Mouse (Mus musculus): ENCODE results near the gene Sesn1. TPM values are rescaled to one million over a fixed set of nuclear protein-coding genes. Genes with fewer than 3 reads are reported as not detected.

Sesn1 gene
- total and polyA plus RNA-seq, 2 experiments from 2014 or later, result 35.9 to 43.9 TPM

DNA sequence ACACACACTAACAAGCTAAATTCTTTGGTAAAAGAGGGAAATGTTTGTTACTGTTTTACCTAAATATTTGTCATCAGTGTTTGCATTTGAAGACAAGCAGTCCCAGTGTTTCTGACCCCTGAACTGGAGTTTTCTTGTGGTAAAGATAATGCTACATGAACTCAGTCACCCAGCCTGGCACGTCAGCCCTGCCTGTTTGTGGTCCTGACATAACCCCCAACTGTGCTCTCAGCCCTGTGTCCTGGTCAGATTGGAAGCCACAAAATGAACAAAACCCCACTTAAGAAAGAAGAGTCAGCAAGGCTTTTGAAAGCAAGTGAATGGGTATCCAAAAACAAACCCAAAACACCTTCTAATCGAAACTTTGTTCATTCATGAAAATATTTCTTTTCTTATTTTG, 53.3 kb downstream of the Sesn1 start:
- Histone ChIP-seq H3K9me3 (ENCODE audit: low read length) (no peaks in the 10 kb centered on the region), H3K4me1 (ENCODE audit: insufficient read depth, low read length) (no peaks in the 10 kb centered on the region), H3K9ac (replicated peaks; ENCODE audit: low read length) (no peak overlapping the region), H3K4me3 (ENCODE audit: low read length) (no peak overlapping the region), H3K27ac (no peak overlapping the region), H3K27me3 (ENCODE audit: insufficient read depth, low read length) (no peaks in the 10 kb centered on the region), H3K4me2 (ENCODE audit: low read depth, low read length) (no peak overlapping the region), H3K36me3 (ENCODE audit: insufficient read depth, low read length) (no peaks in the 10 kb centered on the region)
- ATAC-seq (no peak), DNase-seq (ENCODE audit: low spot score) (no peak)
- 57% methylated on average over 2 of the region's 2 CpGs for WGBS
- TF ChIP-seq CTCF (IDR thresholded peaks at IDR 0.05; ENCODE audit: low read depth), result no peak

DNA sequence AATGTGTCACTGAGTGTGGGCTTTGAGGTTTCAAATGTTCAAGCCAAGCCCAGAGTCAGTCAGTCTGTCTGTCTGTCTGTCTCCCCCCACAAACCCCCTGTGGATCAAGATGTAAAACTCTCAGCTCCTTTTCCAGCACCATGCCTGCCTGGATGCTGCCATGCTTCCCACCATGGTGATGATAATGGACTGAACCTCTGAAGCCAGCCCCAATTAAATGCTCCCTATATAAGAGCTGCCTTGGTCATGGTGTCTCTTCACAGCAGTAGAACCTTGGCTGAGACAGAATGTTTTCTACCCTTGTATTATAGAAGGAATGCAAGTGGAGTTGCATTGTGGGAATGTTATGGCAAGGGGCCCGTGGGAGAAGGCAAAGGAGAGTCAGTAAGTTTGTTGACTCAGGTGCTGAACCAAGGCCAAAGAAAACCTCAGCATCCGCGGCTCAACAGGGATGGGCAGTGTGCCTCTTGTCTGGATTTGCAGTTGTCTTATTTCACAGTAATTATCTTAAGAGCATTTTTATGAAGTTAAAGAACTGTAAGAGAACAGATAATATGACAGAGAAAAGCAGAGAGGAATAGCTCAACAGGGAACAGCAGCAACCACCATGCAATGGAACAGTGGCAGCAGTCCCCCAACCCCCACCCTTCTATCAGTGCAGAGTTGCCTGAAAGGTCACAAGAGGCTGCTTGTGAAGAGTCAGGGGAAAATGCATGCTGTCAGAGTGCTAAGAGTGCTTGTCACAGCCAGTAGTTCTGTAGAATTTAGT, 56.5 kb downstream of the Sesn1 start:
- Histone ChIP-seq H3K4me1 (ENCODE audit: insufficient read depth, low read length) (no peaks in the 10 kb centered on the region), H3K27ac (peak overlapping the region; percentile 7; the same call in 1 of the 2 replicates), H3K27me3 (ENCODE audit: insufficient read depth, low read length) (no peaks in the 10 kb centered on the region), H3K4me2 (ENCODE audit: low read depth, low read length) (no peak overlapping the region), H3K4me3 (ENCODE audit: low read length) (no peak overlapping the region), H3K9me3 (ENCODE audit: low read length) (no peaks in the 10 kb centered on the region), H3K9ac (replicated peaks; ENCODE audit: low read length) (no peak overlapping the region), H3K36me3 (ENCODE audit: insufficient read depth, low read length) (no peaks in the 10 kb centered on the region)
- ATAC-seq, result no peak
- no peak for TF ChIP-seq CTCF (IDR thresholded peaks at IDR 0.05; ENCODE audit: low read depth)
- WGBS, result 46% methylated on average over 3 of the region's 3 CpGs
- peak; percentile 20 for DNase-seq (ENCODE audit: low spot score)

DNA sequence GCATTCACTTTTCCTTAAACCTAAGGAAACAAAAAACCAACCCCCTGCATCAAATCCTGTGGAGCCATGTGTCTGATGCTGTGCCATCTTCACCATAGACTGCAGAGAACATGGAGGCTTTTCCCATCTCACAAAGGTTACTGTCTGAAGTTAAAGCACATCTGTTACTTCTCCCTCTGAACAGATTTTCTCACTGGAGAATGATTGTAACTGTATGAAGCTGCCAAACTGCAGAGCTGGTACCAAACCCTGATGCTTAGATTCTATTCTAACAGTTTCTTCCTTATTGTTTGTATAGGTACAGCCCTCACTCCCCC, 57.1 kb downstream of the Sesn1 start:
- Histone ChIP-seq H3K27ac (peak overlapping the region; percentile 7; the same call in 1 of the 2 replicates), H3K27me3 (ENCODE audit: insufficient read depth, low read length) (no peaks in the 10 kb centered on the region), H3K36me3 (ENCODE audit: insufficient read depth, low read length) (no peaks in the 10 kb centered on the region), H3K4me1 (ENCODE audit: insufficient read depth, low read length) (0 out of 2 replicates have a peak, but pooled peaks cover 2% of the 10 kb centered on the region), H3K4me2 (ENCODE audit: low read depth, low read length) (no peak overlapping the region), H3K9me3 (ENCODE audit: low read length) (no peaks in the 10 kb centered on the region), H3K4me3 (ENCODE audit: low read length) (no peak overlapping the region), H3K9ac (replicated peaks; ENCODE audit: low read length) (no peak overlapping the region)
- no peak for TF ChIP-seq CTCF (IDR thresholded peaks at IDR 0.05; ENCODE audit: low read depth)
- no peak for ATAC-seq
- DNase-seq (ENCODE audit: low spot score), result no peak

DNA sequence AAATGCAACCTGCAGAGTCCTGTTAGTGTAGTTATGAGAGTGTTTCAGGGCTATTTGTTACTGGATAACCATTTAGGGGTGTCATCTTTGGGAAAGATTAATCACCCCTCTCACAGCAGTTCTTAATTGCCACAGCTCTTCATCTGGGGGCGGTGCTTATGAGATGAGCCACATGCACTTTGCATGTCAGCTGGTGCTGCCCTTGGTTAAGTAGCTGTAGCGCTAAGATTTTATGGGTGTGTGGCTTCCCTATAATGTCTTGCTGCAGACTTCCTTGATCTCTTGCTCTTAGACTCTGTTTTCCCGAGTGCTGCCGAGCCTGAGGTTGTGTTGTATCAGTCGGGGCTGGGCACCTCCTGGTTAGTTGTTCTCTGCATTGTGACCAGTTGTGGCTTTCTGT, 58.2 kb downstream of the Sesn1 start:
- no peak for TF ChIP-seq CTCF (IDR thresholded peaks at IDR 0.05; ENCODE audit: low read depth)
- Histone ChIP-seq H3K4me1 (ENCODE audit: insufficient read depth, low read length) (0 out of 2 replicates have a peak, but pooled peaks cover 3% of the 10 kb centered on the region), H3K4me2 (ENCODE audit: low read depth, low read length) (no peak overlapping the region), H3K4me3 (ENCODE audit: low read length) (no peak overlapping the region), H3K27ac (no peak overlapping the region), H3K9me3 (ENCODE audit: low read length) (no peaks in the 10 kb centered on the region), H3K36me3 (ENCODE audit: insufficient read depth, low read length) (no peaks in the 10 kb centered on the region), H3K27me3 (ENCODE audit: insufficient read depth, low read length) (no peaks in the 10 kb centered on the region), H3K9ac (replicated peaks; ENCODE audit: low read length) (no peak overlapping the region)
- DNase-seq (ENCODE audit: low spot score) (no peak), ATAC-seq (no peak)
- WGBS, result 88% methylated on average over 5 of the region's 5 CpGs

DNA sequence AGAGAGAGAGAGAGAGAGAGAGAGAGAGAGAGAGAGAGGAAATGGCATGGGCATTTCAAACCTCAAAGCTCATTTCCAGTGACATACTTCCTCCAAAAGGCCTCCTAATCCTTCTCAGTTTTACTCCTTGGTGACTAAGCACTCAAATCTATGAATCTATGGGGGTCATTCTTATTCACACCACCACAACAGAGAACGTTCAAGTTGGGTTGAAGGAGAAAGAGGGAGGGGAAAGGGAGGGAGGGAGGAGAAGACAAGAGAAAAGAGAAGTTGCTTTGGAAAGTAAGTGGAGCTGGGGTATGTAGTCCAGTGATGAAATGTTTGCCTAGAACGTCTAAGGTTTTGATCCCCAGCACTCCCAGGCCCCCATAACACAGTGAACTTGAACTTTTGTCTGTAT, 60.4 kb downstream of the Sesn1 start:
- 0 out of 2 replicates have a peak, but pooled peaks cover 3% of the 10 kb centered on the region for H3K4me1 ChIP-seq (ENCODE audit: insufficient read depth, low read length)
- no peaks in the 10 kb centered on the region for H3K36me3 ChIP-seq (ENCODE audit: insufficient read depth, low read length)
- no peak overlapping the region for H3K4me3 ChIP-seq (ENCODE audit: low read length)
- no peaks in the 10 kb centered on the region for H3K27me3 ChIP-seq (ENCODE audit: insufficient read depth, low read length)
- no peak overlapping the region for H3K4me2 ChIP-seq (ENCODE audit: low read depth, low read length)
- 52% methylated on average over 2 of the region's 2 CpGs for WGBS
- H3K27ac ChIP-seq, result no peak overlapping the region
- no peak for TF ChIP-seq CTCF (IDR thresholded peaks at IDR 0.05; ENCODE audit: low read depth)
- H3K9me3 ChIP-seq (ENCODE audit: low read length), result no peaks in the 10 kb centered on the region
- DNase-seq (ENCODE audit: low spot score) (no peak), ATAC-seq (no peak)
- no peak overlapping the region for H3K9ac ChIP-seq (replicated peaks; ENCODE audit: low read length)

DNA sequence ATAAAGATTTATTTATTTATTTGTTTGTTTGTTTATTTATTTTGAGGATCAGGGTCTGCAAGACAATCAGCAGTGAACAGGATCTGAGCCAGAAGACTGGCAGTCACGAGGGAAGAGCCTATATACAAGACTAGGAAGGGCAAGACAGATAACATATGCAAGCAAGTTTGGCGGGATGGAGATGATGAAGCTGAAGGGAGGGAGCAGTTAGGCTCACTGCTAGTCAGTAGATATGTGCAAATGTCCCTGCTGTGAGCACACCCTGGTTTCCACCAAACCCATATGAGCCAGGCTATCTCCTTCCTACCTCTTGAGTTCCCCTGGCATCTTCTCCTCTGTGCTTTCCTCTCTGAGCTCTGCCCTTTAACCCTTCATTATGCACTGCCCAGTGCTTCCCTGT, 61.8 kb downstream of the Sesn1 start:
- TF ChIP-seq CTCF (IDR thresholded peaks at IDR 0.05; ENCODE audit: low read depth), result no peak
- Histone ChIP-seq H3K4me3 (ENCODE audit: low read length) (no peak overlapping the region), H3K27ac (no peak overlapping the region), H3K9ac (replicated peaks; ENCODE audit: low read length) (no peak overlapping the region), H3K4me2 (ENCODE audit: low read depth, low read length) (no peak overlapping the region), H3K36me3 (ENCODE audit: insufficient read depth, low read length) (no peaks in the 10 kb centered on the region), H3K9me3 (ENCODE audit: low read length) (no peaks in the 10 kb centered on the region), H3K4me1 (ENCODE audit: insufficient read depth, low read length) (0 out of 2 replicates have a peak, but pooled peaks cover 3% of the 10 kb centered on the region), H3K27me3 (ENCODE audit: insufficient read depth, low read length) (no peaks in the 10 kb centered on the region)
- ATAC-seq (no peak), DNase-seq (ENCODE audit: low spot score) (no peak)
- WGBS, result 59% methylated on average over 2 of the region's 2 CpGs

DNA sequence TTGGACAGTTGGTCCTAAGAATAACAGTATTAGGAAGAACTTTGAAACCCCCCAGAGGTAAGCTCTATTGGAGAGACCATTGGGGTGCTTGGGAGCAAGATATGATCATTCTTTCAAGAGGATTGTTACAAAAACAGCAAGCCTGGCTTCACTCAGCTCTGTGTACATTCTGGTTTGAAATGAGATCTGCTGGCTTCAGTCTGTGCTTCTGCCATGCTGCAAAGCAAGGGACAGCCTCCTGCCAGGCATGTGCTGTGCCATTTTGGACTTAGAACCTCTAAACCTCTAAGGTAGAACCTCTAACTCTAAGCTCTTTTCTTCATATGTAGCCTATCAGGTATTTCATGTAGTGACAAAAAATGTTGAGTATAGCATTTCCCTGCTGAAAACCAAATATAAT, 65.9 kb downstream of the Sesn1 start:
- no peak overlapping the region for H3K4me2 ChIP-seq (ENCODE audit: low read depth, low read length)
- H3K27ac ChIP-seq, result no peak overlapping the region
- no peaks in the 10 kb centered on the region for H3K9me3 ChIP-seq (ENCODE audit: low read length)
- no peak overlapping the region for H3K9ac ChIP-seq (replicated peaks; ENCODE audit: low read length)
- H3K4me3 ChIP-seq (ENCODE audit: low read length), result no peak overlapping the region
- no peaks in the 10 kb centered on the region for H3K27me3 ChIP-seq (ENCODE audit: insufficient read depth, low read length)
- ATAC-seq (no peak), DNase-seq (ENCODE audit: low spot score) (no peak)
- no peaks in the 10 kb centered on the region for H3K36me3 ChIP-seq (ENCODE audit: insufficient read depth, low read length)
- TF ChIP-seq CTCF (IDR thresholded peaks at IDR 0.05; ENCODE audit: low read depth), result no peak
- H3K4me1 ChIP-seq (ENCODE audit: insufficient read depth, low read length), result 0 out of 2 replicates have a peak, but pooled peaks cover 3% of the 10 kb centered on the region
